Mouse (Mus musculus) heart, embryonic 10.5 days (tissue): ENCODE measurements around the gene Scrt2. TPM values are rescaled to one million over a fixed set of nuclear protein-coding genes. Genes with fewer than 3 reads are reported as not detected.

Experiments
- DNase-seq: peaks from one replicate; pipeline ENCODE4 v3.0.0-alpha.2; 2017; ENCODE audit warnings: low spot score
- H3K27ac ChIP-seq: fragments of 300-500 bp; sonication (generic); 2 replicates; pipeline ENCODE4 v1.5.1; 2016; ENCODE audit warnings: mild to moderate bottlenecking
- H3K27me3 ChIP-seq: fragments of 300-500 bp; sonication (generic); 2 replicates; pipeline ENCODE4 v1.6.1; 2016; ENCODE audit warnings: mild to moderate bottlenecking; ENCODE audit not compliant: poor library complexity, insufficient read depth, severe bottlenecking
- H3K36me3 ChIP-seq: fragments of 300-500 bp; sonication (generic); 2 replicates; pipeline ENCODE4 v1.6.1; 2016; ENCODE audit warnings: mild to moderate bottlenecking, moderate library complexity
- H3K4me1 ChIP-seq: fragments of 300-500 bp; sonication (generic); 2 replicates; pipeline ENCODE4 v1.6.1; 2016; ENCODE audit warnings: mild to moderate bottlenecking
- H3K4me3 ChIP-seq: fragments of 300-500 bp; sonication (generic); 2 replicates; pipeline ENCODE4 v1.5.1; 2016; ENCODE audit warnings: mild to moderate bottlenecking, moderate library complexity
- H3K9me3 ChIP-seq: fragments of 300-500 bp; sonication (generic); 2 replicates; pipeline ENCODE4 v1.6.1; 2016; ENCODE audit warnings: mild to moderate bottlenecking, moderate library complexity
- WGBS: fragments of 180-500 bp; shearing (Covaris S2); methylation state at CpG from one replicate; pipeline ENCODE4 v1.1.7; 2016; 5-methylcytosine and 5-hydroxymethylcytosine counted together
- polyA plus RNA-seq: library from polyadenylated mRNA; unstranded; fragments of >200 nt; fragmentation: Nextera tagmentation; extraction: Ambion mirVana; gene quantifications from 2 replicates; pipeline ENCODE4 v1.2.1, GENCODE M21; 2016

Gene Scrt2
- polyA plus RNA-seq, 1 experiment from 2014 or later, result not detected

DNA sequence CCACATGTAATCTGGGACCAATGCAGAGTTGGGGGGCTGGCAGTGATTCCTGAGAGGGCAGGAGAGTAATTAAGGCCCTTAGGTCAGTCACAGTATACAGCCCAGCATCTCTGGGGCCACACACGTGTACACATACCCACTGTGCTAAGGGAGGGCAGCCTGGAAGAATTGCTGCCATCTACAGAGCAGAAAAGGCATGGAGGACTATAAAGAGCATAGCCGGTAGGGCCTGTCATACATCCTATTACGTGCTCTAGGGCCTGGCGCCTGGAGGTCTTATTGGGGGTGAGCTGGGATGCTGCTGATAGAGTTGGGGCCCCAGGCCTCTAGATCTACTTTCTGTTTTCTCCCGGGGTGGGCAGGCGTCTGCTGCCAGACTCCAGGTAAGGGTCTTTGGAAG lies 5.1 kb downstream of the Scrt2 start:
- H3K27ac ChIP-seq, result no peak overlapping the region
- no peak overlapping the region for H3K4me3 ChIP-seq
- H3K4me1 ChIP-seq, result peaks cover 21% of the 10 kb centered on the region
- WGBS, result 65% methylated on average over 6 of the region's 6 CpGs
- H3K9me3 ChIP-seq, result no peaks in the 10 kb centered on the region
- H3K36me3 ChIP-seq, result no peaks in the 10 kb centered on the region
- no peak for DNase-seq
- H3K27me3 ChIP-seq, result peaks cover 91% of the 10 kb centered on the region

DNA sequence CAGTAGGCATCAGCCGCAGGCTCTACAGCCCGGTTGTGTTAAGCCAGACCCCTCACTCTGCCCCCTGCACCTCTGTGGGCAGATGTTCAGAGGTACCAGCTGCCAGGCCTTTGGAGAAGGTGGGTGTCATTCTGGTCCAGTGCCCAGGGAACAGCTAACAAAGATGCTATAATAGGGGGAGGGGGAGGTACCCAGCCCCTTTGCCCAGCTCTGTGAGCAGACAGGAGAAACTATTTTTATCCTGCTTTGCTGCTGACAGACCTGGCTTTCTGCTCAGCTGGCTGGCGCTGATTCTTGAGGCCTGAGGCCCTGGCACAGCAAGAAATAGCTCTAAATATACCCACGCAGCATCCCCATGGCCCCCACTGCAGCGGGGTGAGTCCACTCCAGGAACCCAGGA lies 5.8 kb downstream of the Scrt2 start:
- H3K4me1 ChIP-seq, result peaks cover 14% of the 10 kb centered on the region
- 70% methylated on average over 5 of the region's 5 CpGs for WGBS
- no peaks in the 10 kb centered on the region for H3K9me3 ChIP-seq
- H3K4me3 ChIP-seq, result no peak overlapping the region
- H3K27ac ChIP-seq, result no peak overlapping the region
- no peaks in the 10 kb centered on the region for H3K36me3 ChIP-seq
- peaks cover 91% of the 10 kb centered on the region for H3K27me3 ChIP-seq
- DNase-seq, result no peak

DNA sequence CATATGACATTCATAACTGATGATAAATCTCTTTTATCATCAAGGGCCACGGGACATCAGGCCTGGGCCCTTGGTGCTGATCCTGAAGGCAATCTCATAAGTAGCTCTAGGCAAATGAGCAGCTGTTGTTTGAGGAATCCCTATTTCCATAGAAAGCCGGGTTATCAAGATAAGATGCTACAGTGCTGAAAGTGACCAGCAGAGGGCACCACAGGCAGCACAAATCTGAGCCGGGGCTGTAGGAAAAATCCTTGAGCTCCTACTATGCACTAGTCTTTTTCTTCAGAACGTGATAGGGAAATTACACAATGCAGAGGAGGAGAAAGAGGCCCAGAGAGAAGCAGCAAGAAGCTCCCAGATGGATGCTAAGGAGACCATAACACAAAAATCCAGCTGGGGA lies 7.7 kb downstream of the Scrt2 start:
- H3K36me3 ChIP-seq, result no peaks in the 10 kb centered on the region
- H3K27ac ChIP-seq, result no peak overlapping the region
- H3K4me1 ChIP-seq, result peaks cover 22% of the 10 kb centered on the region
- 14% methylated on average over 4 of the region's 4 CpGs for WGBS
- H3K27me3 ChIP-seq, result peaks cover 91% of the 10 kb centered on the region
- H3K4me3 ChIP-seq, result no peak overlapping the region
- DNase-seq, result no peak
- H3K9me3 ChIP-seq, result no peaks in the 10 kb centered on the region

DNA sequence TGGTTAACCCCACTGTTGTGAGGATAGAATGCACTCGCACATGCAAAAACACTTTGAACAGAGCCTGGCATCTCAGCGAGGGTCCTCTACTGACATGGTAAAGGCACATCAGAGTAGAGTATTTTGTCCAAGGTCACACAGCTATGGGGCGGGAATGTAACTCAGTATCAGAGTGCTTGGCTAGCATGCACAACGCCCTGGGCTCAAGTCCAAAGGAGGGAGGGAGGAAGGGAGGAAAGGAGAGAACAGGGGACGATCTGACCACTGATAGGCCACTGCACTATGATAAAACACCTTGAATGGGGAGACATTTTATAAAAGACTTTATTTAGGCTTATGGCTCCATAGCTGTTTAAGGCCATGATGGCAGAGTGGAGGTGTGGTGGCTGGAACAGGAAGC lies 8.3 kb downstream of the Scrt2 start:
- DNase-seq, result no peak
- Histone ChIP-seq H3K27me3 (peaks cover 91% of the 10 kb centered on the region), H3K27ac (no peak overlapping the region), H3K4me1 (peaks cover 24% of the 10 kb centered on the region), H3K36me3 (no peaks in the 10 kb centered on the region), H3K9me3 (no peaks in the 10 kb centered on the region), H3K4me3 (no peak overlapping the region)
- WGBS, result 77% methylated on average over 5 of the region's 5 CpGs

DNA sequence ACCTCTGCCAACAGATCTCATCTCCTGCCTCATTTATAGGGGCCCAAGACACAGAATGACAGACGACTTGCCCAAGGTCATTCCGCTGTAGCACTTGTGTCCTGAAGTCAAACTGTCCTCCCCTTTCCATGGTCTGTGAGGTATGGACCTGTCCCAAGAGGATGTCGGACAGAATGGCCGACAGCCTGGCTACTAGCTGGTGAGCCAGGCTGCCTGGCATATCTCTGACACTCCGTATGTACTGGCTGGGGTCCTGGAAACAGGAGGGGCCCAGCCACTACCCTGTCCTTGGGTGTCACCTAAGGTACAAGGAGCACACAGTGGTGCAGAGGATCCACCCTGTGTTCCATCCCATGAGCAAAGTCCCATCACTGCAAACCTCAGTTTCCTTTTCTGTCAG lies 9.2 kb downstream of the Scrt2 start:
- Histone ChIP-seq H3K9me3 (no peaks in the 10 kb centered on the region), H3K36me3 (no peaks in the 10 kb centered on the region), H3K4me1 (peaks cover 33% of the 10 kb centered on the region), H3K4me3 (no peak overlapping the region), H3K27ac (no peak overlapping the region), H3K27me3 (peaks cover 91% of the 10 kb centered on the region)
- no peak for DNase-seq
- 83% methylated on average over 5 of the region's 5 CpGs for WGBS

DNA sequence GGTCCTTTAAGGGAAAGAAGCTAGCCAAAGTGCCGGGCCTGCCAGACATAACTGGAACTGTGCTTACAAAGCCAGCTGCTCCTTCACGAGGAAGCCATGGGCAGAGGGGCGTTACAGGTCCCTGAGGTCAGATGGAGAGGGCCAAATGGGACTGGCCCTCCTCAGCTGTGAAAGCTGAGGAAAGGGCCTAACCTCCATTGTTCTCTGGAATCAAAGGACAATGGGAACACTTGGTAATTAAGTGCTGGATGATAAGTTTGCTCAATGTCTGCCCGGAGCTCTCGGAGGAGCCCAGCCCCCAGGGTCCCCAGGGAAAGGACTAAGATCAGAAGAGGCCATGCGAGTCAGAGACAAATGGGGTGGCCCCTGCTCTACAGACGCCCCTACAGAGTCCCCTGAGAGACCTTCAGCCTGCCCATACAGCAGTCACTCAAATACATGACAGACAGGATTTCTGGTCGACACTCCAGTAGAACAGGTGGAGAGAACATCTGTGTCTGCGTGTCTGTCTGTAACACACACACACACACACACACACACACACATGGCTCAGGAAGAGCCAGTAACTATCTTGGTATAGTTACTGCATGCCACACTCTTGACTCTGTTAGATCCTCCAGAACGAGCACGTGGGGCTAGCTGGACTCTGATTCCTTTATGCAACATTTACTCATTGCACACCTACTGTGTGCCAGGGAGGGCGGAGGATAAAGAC lies 10.2 kb downstream of the Scrt2 start:
- Histone ChIP-seq H3K9me3 (no peaks in the 10 kb centered on the region), H3K4me1 (peaks cover 34% of the 10 kb centered on the region), H3K36me3 (no peaks in the 10 kb centered on the region), H3K27ac (no peak overlapping the region), H3K27me3 (peaks cover 95% of the 10 kb centered on the region), H3K4me3 (no peak overlapping the region)
- no peak for DNase-seq
- WGBS, result 40% methylated on average over 12 of the region's 12 CpGs

DNA sequence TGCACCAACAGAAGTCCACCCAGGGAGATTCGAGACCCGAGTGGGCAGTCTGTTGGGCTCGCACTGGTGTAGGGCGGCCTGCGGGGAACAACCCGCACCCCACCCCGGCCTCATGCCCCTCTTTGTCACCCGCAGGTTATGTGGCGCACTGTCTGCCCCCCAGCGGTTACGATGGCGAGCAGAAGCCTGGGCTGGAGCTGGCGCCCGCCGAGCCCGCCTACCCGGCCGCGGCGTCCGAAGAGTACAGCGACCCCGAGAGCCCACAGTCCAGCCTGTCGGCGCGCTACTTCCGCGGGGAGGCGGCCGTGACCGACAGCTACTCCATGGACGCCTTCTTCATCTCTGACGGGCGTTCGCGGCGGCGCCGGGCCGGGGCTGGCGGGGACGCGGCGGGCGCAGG lies 11.6 kb downstream of the Scrt2 start:
- H3K27me3 ChIP-seq, result peaks cover 95% of the 10 kb centered on the region
- no peak for DNase-seq
- no peaks in the 10 kb centered on the region for H3K36me3 ChIP-seq
- H3K4me3 ChIP-seq, result peak overlapping the region; percentile 57
- H3K9me3 ChIP-seq, result no peaks in the 10 kb centered on the region
- 0 out of 2 replicates have a peak overlapping the region, but pooled peaks have one; percentile 36 for H3K27ac ChIP-seq
- 7% methylated on average over 45 of the region's 45 CpGs for WGBS
- H3K4me1 ChIP-seq, result peaks cover 24% of the 10 kb centered on the region

DNA sequence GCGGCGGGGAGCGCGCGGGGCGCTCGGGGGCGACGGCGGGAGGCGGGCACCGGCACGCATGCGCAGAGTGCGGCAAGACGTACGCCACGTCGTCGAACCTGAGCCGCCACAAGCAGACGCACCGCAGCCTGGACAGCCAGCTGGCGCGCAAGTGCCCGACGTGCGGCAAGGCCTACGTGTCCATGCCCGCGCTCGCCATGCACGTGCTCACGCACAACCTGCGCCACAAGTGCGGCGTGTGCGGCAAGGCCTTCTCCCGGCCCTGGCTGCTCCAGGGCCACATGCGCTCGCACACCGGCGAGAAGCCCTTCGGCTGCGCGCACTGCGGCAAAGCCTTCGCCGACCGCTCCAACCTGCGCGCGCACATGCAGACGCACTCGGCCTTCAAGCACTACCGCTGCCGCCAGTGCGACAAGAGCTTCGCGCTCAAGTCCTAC lies 12.0 kb downstream of the Scrt2 start:
- peaks cover 96% of the 10 kb centered on the region for H3K27me3 ChIP-seq
- DNase-seq, result no peak
- peak overlapping the region; percentile 57 for H3K4me3 ChIP-seq
- H3K27ac ChIP-seq, result peak overlapping the region; percentile 36; the same call in 1 of the 2 replicates
- peaks cover 24% of the 10 kb centered on the region for H3K4me1 ChIP-seq
- H3K36me3 ChIP-seq, result no peaks in the 10 kb centered on the region
- H3K9me3 ChIP-seq, result no peaks in the 10 kb centered on the region
- 2% methylated on average over 60 of the region's 60 CpGs for WGBS

DNA sequence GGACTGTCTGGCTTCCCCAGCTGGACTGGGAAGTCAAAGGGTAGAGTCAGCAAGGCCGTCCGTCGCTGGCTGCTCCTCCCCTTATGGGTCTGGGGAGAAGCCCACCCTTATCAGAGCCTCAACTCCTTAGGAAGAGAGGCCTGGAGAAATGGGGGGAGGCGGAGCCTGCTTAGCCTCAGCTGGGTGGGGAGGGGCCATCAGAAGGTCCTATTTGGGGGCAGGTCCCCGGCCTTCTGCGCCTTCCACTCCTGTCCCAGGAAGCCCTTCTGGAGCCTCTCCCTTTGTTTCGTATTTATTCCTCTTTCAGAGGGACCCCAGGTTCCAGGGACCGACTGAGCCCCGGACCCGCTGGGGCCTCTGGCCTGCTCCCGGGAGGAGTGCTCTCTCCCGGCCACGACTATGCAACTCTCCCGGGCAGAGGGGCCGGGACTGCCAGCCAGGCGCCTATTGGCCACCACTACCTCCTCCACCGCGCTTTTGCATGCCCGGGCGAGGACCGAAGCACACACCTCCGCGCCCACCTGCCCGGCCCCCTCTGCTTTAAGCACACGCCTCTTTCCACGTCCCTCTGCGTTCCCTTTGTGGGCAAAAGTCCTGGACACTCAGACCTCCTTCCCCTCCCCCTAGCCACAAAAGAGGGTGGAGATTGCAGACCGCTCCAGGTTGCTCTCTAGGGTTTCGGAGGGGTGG lies 13.7 kb downstream of the Scrt2 start:
- no peak for DNase-seq
- 2% methylated on average over 29 of the region's 29 CpGs for WGBS
- no peaks in the 10 kb centered on the region for H3K36me3 ChIP-seq

DNA sequence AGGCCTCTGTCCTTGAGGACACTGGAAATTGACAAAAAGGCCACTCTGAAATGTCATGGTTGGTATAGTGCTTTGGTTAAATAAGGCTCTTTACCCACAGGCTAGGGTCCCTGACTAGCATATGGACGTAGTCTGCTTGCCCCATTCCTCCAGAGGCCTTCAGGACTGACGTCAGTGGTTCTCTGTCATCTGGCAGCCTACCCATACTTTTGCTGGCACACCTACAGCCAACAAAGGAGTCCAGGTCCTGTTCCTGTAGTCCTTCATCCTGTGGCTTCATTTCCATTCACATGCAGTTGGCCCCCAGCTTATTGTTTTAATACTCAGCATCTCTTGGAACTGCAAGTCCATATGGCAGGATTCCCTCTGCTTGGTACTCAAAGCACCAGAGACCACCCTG lies 15.6 kb downstream of the Scrt2 start:
- Histone ChIP-seq H3K27me3 (peaks cover 89% of the 10 kb centered on the region), H3K36me3 (no peaks in the 10 kb centered on the region), H3K4me3 (no peak overlapping the region), H3K4me1 (peaks cover 24% of the 10 kb centered on the region), H3K9me3 (no peaks in the 10 kb centered on the region), H3K27ac (no peak overlapping the region)
- WGBS, result 74% methylated on average over 2 of the region's 2 CpGs
- no peak for DNase-seq

More for the DNA sequence above, 13.7 kb downstream of the Scrt2 start:
- Histone ChIP-seq H3K27ac (peak overlapping the region; percentile 52; the same call in 1 of the 2 replicates), H3K27me3 (peaks cover 92% of the 10 kb centered on the region), H3K4me1 (peaks cover 24% of the 10 kb centered on the region), H3K4me3 (peak overlapping the region; percentile 42), H3K9me3 (no peaks in the 10 kb centered on the region)

DNA sequence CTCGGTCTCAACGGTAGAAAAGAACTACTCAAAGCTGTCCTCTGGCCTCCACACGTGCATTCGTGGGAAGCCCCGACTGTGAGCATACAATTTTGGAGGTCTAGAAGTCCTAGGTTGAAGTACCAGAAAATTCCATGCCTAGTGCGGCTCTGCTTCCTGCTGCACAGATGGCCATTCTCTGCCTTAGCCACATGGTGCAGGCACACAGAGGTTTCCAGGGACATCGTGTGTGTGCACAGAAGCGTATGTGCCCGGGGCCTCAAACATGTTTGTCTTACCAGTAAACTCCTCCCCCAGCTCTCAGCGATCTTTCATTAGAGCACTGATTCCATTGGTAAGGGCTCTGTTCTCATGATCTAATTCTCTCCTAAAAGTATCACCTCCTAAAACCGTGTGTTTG lies 16.6 kb downstream of the Scrt2 start:
- Histone ChIP-seq H3K27me3 (peaks cover 86% of the 10 kb centered on the region), H3K4me1 (peaks cover 21% of the 10 kb centered on the region), H3K27ac (no peak overlapping the region), H3K4me3 (no peak overlapping the region), H3K36me3 (no peaks in the 10 kb centered on the region), H3K9me3 (no peaks in the 10 kb centered on the region)
- 81% methylated on average over 11 of the region's 11 CpGs for WGBS
- DNase-seq, result no peak

DNA sequence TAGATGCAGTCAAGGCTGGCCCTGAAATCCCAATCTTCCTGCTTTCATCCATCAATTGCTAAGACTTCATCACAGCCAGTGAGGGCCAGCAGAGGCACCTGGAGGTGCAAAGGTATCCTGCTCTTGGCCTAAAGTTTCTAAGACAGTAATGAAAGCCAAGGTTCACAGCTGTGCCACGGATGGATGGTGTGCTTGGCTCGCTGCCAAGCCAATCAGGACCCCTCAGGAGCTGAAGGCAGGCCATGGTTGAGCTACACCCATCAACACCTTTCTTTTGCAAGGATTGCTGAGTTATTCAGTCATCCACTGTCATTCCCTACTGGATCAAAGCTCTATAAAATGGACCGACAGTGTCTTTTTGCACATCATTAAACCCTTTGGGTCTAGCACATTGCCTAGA lies 18.2 kb downstream of the Scrt2 start:
- DNase-seq, result no peak
- Histone ChIP-seq H3K9me3 (no peaks in the 10 kb centered on the region), H3K27ac (no peak overlapping the region), H3K4me3 (no peak overlapping the region), H3K4me1 (peaks cover 10% of the 10 kb centered on the region), H3K27me3 (peaks cover 80% of the 10 kb centered on the region), H3K36me3 (no peaks in the 10 kb centered on the region)
- WGBS, result 68% methylated on average over 3 of the region's 3 CpGs

DNA sequence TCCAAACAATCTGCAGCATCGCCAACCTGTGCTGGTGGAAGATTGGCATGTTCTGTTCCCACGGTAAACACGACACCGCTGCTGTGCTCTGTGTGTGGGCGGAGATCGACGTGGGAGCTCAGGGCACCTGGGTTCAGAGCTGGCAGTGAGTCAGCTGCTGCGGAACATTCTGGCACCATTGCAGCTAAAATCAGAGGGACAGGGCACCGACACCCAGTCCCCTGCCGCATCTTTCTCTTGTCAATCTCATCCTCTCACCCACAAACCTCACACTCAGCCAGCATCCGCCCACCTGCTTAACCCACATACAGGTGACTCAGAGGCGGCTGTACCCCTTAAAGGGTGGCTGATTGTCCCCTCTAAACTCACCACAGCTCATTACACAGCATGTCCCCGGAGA lies 20.4 kb downstream of the Scrt2 start:
- Histone ChIP-seq H3K4me3 (no peak overlapping the region), H3K36me3 (no peaks in the 10 kb centered on the region), H3K27ac (no peak overlapping the region), H3K9me3 (no peaks in the 10 kb centered on the region), H3K4me1 (peaks cover 14% of the 10 kb centered on the region; the same call in 1 of the 2 replicates), H3K27me3 (peaks cover 64% of the 10 kb centered on the region)
- DNase-seq, result no peak
- WGBS, result 71% methylated on average over 13 of the region's 13 CpGs
